Mouse (Mus musculus) C2C12 (cell line): Measurements from ENCODE around the gene Rab40c.
"Not testable (repeated sequence)": the region's sequence is repeated elsewhere in the genome, so short reads cannot be mapped to it uniquely, and the experiment has no call there.

ENCODE experiments used
- CEBPB ChIP-seq: IDR thresholded peaks from one replicate; pipeline ENCODE4 v1.6.1; 2011; ENCODE audit warnings: low read depth, mild to moderate bottlenecking, control low read depth, moderate library complexity
- CTCF ChIP-seq: IDR thresholded peaks from one replicate; pipeline ENCODE4 v1.5.1; 2011; ENCODE audit not compliant: control insufficient read depth, insufficient read depth, insufficient read length
- FOSL1 ChIP-seq: IDR thresholded peaks from one replicate; pipeline ENCODE4 v1.8.0; 2011; ENCODE audit warnings: mild to moderate bottlenecking, low read length; ENCODE audit not compliant: poor library complexity, insufficient read depth, severe bottlenecking
- MAX ChIP-seq: IDR thresholded peaks from one replicate; pipeline ENCODE4 v1.6.1; 2011; ENCODE audit warnings: mild to moderate bottlenecking, control low read depth
- MYOD1 ChIP-seq: IDR thresholded peaks from one replicate; pipeline ENCODE4 v1.6.1; 2011; ENCODE audit warnings: low read depth; ENCODE audit not compliant: control insufficient read depth, insufficient read length
- MYOG ChIP-seq: IDR thresholded peaks from one replicate; pipeline ENCODE4 v1.6.1; 2011; ENCODE audit not compliant: control insufficient read depth, insufficient read length; ENCODE audit errors: extremely low read depth
- USF1 ChIP-seq: IDR thresholded peaks from one replicate; pipeline ENCODE4 v1.6.1; 2011; ENCODE audit warnings: low read depth, mild to moderate bottlenecking, control low read depth, moderate library complexity

- not testable (repeated sequence) for TF ChIP-seq CTCF, MYOG, MAX, MYOD1, USF1, CEBPB, FOSL1
These were observed 48.0 kb downstream of the Rab40c start for GRCm38 (mm10) chr17:25871566-25871965.
